Mouse (Mus musculus) layer of hippocampus, postnatal 36 days (tissue): ENCODE measurements at regions not wholly inside any gene's neighbourhood (a gene's known extent, or its start where the extent isn't known, plus 50 kb on each side); places are given as distances from the start of the nearest gene placed in this dataset.

Experiments
- DNase-seq, 2 experiments: peaks; one replicate each; pipeline ENCODE4 v3.0.0; 2022

- no peak for DNase-seq
Measured at GRCm38 (mm10) chr6:127252000-127252721, 100.2 kb upstream of the Ccnd2 start.

GRCm38 (mm10) chr6:127253935-127254334 lies 101.9 kb upstream of the Ccnd2 start:
- DNase-seq = no peak

- DNase-seq = no peak
Measured at GRCm38 (mm10) chr6:127263903-127264680, 112.1 kb upstream of the Ccnd2 start.

GRCm38 (mm10) chr6:127265063-127265775 lies 113.2 kb upstream of the Ccnd2 start:
- DNase-seq = no peak

GRCm38 (mm10) chr6:127265901-127266812 lies 114.2 kb upstream of the Ccnd2 start:
- peak; percentile 43 to 60 for DNase-seq

GRCm38 (mm10) chr6:127266813-127267165 lies 114.8 kb upstream of the Ccnd2 start:
- peak; percentile 8 to 14 for DNase-seq

GRCm38 (mm10) chr6:127269021-127269420 lies 117.0 kb upstream of the Ccnd2 start:
- no peak for DNase-seq

GRCm38 (mm10) chr6:127269525-127270044 lies 117.6 kb upstream of the Ccnd2 start:
- DNase-seq = no peak

- DNase-seq = no peak
Measured at GRCm38 (mm10) chr6:127270774-127271173, 118.8 kb upstream of the Ccnd2 start.

- DNase-seq = no peak
Measured at GRCm38 (mm10) chr6:127271418-127271817, 119.4 kb upstream of the Ccnd2 start.

GRCm38 (mm10) chr6:127272630-127273029 lies 120.6 kb upstream of the Ccnd2 start:
- DNase-seq = no peak

GRCm38 (mm10) chr6:127274732-127275429 lies 122.9 kb upstream of the Ccnd2 start:
- DNase-seq = no peak

- DNase-seq = no peak
Measured at GRCm38 (mm10) chr6:127275430-127275784, 123.4 kb upstream of the Ccnd2 start.

- DNase-seq = no peak
Measured at GRCm38 (mm10) chr6:127276362-127276761, 124.4 kb upstream of the Ccnd2 start.

GRCm38 (mm10) chr6:127278402-127278801 lies 126.4 kb upstream of the Ccnd2 start:
- DNase-seq = no peak

GRCm38 (mm10) chr6:127284226-127284625 lies 132.2 kb upstream of the Ccnd2 start:
- no peak for DNase-seq

GRCm38 (mm10) chr6:127286681-127287476 lies 134.9 kb upstream of the Ccnd2 start:
- no peak for DNase-seq

- DNase-seq = no peak
Measured at GRCm38 (mm10) chr6:127288946-127289345, 137.0 kb upstream of the Ccnd2 start.

- no peak for DNase-seq
Measured at GRCm38 (mm10) chr6:127291937-127292336, 139.9 kb upstream of the Ccnd2 start.

GRCm38 (mm10) chr6:127293829-127294228 lies 141.8 kb upstream of the Ccnd2 start:
- no peak for DNase-seq

GRCm38 (mm10) chr6:127298105-127298504 lies 146.1 kb upstream of the Ccnd2 start:
- DNase-seq = no peak
